Mouse (Mus musculus): ENCODE measurements at regions not wholly inside any gene's neighbourhood (a gene's known extent, or its start where the extent isn't known, plus 50 kb on each side); places are given as distances from the start of the nearest gene placed in this dataset.
"Not testable (repeated sequence)": the region's sequence is repeated elsewhere in the genome, so short reads cannot be mapped to it uniquely, and the experiment has no call there.

DNA sequence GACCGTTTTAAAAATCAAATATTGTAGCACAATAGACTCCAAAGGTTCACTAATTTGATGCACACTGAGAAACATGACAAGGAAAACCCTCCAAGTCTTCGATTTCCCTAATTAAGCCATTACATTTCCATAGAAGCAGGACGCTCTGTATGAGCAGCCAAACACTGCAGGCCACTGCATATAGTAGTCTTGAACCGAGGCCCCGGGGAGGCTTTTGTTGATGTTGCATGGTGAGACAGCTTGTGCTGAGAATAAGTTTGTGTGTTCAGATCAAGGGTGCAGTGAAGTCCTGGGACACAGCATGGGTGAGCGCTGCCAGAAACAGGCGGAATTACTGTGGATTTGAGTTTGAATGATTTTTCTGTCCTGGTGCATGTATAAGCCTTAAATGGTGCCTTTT is 154.9 kb upstream of the Rtl1 start:
- no peak for DNase-seq

GRCm38 (mm10) chr12:109764293-109764692 is 164.2 kb upstream of the Rtl1 start:
- no peak for DNase-seq

DNA sequence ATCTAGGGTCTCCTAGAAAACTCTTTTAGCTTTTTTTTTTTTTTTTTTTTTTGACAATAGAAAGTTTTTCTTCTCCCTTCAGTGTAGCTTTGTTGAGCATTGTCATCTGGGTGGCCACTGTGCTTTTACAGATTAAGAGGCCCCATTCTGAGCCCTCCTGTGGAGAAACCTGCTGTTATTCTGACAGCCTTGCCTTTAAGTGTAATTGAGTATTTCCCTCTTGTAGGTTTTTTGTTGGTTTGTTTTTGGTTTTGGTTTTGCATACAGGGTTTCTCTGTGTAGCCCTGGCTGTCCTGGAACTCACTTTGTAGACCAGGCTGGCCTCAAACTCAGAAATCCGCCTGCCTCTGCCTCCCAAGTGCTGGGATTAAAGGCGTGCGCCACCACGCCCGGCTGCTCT is 166.5 kb upstream of the Rtl1 start:
- DNase-seq = not testable (repeated sequence)

DNA sequence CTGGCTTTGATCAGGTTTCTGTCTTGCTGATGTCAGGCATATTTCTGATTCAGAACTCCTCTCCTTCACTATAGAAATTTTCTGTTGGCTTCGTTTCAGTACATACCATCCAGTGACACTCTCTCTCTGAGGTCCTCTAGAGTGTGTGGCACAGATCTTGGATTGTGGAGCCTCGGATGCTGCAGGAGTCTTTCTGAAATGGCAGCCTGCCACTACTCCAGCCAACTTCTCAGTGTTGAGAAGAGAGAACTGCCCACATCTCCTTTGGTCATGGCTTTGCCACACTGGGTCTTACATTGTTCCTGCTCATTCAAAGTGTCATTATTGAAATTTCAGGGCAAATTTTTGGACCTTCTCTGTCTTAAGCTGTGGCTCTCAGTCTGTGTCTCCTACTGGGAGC is 172.4 kb upstream of the Rtl1 start:
- DNase-seq = no peak

GRCm38 (mm10) chr12:109773909-109774313 is 173.8 kb upstream of the Rtl1 start:
- no peak for DNase-seq

DNA sequence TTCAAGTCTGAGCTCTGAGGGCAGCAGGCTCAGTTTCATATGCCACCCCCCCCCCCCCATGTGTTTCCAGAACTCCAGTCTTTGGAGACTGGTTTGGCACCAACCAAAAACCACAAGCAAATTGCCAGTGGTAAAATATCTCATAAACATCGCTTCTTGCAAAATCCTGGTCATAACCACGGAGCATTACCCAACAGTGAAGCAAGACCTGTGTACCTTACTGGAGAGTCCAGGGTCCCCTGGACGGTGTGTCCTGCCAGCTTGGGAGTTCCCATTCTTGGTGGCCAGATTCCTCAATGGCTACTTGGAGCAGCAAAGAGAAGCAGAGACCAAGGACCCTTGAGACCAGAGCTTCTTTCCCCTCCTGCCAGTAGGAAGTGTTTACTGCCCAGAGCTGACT is 198.7 kb upstream of the Rtl1 start:
- no peak for DNase-seq

GRCm38 (mm10) chr12:109799395-109799794 is 199.3 kb upstream of the Rtl1 start:
- DNase-seq = no peak

DNA sequence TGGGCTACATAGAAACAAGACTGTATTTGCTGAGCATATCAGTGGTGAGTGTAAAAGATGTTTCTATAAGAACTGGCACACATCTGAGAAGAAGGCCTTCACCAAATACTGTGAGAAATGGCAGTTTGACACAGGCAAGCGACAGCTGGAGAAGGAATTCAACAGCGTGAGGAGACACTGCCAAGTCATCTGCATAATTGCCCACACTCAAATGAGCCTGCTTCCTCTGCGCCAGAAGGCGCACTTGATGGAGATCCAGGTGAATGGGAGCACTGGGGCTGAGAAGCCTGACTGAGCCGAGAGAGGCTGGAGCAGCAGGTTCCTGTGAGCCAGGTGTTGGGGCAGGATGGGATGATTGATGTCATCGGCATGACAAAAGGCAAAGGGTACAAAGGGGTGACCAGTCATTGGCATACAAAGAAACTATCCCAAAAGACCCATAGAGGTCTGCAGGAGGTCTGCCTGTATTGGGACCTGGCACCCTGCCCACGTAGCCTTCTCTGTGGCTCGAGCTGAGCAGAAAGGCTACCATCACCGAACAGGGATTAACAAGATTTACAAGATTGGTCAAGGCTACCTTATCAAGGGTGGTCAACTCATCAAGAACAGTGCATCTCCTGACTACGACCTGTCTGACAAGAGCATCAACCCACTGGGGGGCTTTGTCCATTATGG is 227.2 kb upstream of the Rtl1 start:
- peak; percentile 14 for DNase-seq

DNA sequence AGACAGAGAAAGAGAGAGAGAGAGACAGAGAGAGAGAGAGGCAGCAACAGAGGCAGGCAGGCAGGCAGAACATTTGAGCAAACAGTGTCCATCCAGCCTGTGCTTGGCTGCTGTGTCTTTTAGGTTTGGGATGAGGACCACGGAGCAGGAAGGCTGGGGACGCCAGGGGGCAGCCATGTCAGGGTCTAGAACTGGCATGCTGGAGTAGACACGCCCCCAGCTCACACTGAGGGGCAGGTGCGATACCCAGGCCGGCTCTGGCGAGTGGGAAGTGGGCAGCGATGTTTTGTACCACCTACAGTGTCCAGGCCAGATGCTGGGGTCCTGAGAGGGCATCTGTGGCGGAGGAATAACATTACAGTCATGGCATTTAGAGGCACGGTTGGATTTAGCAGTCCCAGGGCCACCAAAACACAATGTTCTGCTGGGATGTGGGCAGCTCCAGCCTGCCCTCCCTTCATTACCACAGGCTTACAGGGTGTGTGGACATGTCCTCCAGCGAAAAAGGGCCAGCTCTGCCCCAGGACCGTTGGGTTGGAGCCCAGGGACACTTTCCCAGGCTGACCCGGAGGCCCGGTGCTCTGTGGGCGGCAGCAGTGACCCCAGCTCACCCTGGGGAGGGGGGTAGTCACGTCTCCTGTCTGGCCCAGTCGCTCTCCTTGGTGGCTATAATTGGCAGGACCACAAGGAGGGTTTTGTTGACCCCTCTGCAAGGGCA is 230.3 kb upstream of the Rtl1 start:
- peak; percentile 34 for DNase-seq

DNA sequence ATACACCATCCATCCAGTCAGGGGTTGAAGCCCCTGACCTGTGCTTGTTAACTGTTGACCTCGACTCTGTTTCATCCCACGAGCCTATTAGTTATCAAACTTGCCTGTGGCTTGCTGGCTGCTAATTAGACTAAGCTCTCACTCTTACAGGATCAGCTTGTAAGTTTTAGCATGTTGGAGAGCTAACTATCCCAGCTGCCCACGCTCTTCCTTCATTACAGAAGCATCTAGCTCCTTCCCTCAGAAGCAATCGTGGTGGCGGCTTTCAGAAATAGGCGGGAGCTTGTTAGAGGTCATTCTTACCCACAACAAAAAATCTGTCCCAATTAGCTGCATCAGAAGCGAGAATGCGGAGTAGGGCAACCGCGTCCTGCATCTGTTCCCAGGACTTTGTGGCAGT is 232.8 kb upstream of the Rtl1 start:
- DNase-seq = no peak

DNA sequence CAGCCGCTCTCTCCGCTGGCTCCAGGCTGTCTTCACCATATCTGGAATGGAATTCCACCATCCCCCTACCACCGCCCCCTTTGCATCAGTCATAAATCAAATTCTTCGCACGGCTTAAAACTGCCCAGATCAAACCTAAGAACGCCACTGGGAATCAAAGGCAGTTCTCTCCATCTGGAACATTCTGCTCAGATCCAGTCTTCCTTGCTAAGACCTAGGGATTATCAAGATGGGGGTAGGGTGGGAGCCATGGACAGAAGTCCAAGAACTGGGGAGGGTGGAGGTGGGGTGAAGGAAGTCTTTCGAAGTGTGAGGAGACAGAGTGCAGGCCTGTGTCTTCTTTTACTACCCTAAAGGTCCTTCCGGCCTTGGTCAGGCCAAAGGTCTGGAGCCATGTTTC is 236.4 kb upstream of the Rtl1 start:
- DNase-seq = no peak

DNA sequence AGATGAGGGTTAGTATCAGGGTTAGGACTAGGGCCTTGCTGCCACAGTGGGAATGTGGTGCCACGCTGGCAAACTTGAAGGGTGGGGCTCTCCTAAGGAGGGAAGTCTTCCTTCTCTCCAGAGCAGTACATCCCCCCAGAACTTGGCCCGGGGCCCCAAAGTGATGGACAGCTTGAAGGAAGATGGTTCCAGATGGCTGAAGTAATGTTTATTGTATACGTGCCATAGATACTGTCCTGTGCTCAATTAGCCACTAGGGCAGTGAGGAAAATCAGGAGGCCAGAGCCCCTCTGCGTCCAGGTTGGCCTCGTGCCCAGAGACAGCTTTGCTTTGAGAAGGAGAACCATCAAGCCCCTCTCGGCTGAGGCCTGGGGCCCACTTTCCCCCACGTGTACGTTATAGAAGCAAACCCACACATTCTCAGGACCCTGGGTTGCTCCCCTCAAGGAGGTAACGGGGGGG is 239.0 kb upstream of the Rtl1 start:
- DNase-seq = peak; percentile 33

GRCm38 (mm10) chr12:109839946-109840524 is 239.9 kb upstream of the Rtl1 start:
- DNase-seq = no peak

DNA sequence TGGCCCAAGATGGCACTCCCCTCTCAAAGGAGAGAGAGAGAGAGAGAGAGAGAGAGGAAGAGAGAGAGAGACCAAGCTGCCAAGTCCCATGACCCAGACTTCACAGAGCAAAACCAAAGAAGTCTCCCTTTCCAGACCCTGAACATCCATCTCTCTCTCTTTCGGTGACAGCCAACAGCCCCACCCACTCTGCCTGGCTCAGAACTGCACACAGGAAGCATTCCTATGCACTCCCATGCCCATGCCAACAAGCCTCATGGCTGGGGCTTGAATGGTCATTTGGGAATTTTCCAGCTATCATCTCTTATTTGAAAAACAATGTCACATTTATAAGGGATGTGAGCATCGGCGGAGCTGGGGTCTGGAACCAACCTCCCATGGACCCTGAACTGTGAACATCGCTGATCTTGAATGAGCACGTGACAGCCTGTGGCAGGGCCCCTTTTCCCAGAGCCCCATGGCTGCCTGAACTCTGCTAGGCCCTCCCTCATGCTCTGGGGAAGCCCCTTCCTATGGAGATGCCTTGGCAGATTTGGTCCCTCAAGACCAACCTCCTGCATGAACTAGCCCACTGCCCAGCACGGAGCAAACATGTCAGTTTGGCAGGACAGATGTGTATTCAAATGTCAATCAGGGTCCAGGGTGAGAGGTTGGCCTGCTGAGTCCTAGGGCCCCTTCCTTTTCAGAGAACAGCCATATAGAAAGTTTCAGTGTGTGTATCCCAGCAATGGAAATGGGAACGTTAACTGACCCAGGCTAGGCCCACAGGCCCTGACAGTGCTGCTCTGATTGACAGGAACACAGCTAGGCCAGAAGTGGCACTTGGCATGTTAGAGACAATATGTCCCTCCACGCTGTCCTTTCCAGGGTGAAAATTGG is 244.8 kb upstream of the Rtl1 start:
- DNase-seq = no peak

DNA sequence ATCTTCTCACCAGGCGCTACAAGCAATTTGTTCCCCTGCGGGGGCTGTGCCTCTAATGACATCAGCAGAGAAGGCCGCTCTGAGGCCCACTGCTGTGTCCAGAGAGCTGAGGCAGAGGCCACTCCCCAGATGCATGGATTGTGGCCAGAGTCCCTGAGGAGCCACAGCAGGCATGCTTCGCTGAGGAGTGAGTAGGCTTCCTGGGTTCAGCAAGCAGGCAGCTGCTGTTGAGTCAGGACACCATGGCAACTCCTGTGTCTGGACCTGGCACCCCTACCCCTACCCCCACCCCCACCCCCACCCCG is 245.4 kb upstream of the Rtl1 start:
- DNase-seq = no peak

DNA sequence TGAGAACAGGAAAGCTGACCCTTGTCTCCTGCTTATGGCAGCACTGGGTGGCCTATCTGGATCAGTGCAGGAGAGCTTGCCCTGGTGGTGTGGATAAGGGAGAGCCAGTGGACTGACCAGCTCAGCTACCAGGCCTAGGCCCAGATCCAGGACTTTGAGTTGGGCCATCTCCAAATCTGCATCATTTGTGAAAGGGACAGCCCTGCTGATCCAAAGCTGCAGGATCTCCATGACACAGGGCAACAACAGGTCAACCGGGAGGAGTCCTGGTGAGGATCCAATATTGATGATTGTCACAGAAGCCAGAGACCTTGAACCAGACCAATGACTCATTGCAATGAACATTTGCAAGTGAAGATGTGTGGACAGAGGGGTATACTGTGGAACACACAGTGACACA is 256.2 kb upstream of the Rtl1 start:
- DNase-seq = no peak

DNA sequence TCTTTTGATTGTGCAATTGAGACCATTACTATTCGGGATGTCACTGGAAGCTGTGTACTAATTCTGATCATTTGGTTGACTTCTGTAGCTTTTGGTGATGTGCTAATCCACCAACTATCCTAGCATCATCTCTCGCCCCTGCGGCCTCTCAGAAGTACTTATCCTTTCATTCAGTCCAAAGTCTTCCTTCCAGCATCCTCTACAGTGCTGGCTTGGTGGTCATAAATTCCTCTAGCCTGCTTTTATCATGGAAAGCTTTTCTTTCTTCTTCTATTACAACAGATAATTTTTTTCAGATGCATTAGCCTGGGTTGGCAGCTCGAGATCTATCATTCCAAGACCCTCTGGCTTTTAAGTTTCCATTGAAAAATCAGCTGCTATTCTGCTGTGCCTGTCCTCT is 257.6 kb upstream of the Rtl1 start:
- DNase-seq = no peak

DNA sequence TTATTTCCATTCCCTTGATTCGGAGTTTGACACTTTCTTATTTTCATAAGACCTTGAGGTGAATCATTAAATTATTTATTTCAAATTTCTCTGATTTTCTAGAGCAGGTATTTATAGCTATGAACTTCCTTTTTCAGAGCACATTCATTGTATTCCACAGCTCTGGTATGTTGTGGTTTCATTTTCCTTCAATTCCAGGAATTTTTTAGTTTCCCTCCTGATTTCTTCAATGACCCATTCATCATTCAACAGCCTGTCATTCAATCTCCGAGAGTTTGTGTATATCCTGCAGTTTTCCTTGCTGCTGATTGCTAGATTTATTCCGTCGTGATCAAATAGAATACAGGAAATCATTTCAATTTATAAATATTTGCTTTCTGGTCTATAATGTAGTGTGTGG is 264.7 kb upstream of the Rtl1 start:
- no peak for DNase-seq

- DNase-seq = no peak
Observed at GRCm38 (mm10) chr12:109871021-109871420, 270.9 kb upstream of the Rtl1 start.

GRCm38 (mm10) chr12:109874466-109874865 is 274.3 kb upstream of the Rtl1 start:
- DNase-seq = no peak

- DNase-seq = no peak
Observed at GRCm38 (mm10) chr12:109881108-109881507, 281.0 kb upstream of the Rtl1 start.

- no peak for DNase-seq
Observed at GRCm38 (mm10) chr12:109891206-109891605, 291.1 kb upstream of the Rtl1 start.

- no peak for DNase-seq
Observed at GRCm38 (mm10) chr12:109892834-109893233, 292.7 kb upstream of the Rtl1 start.

DNA sequence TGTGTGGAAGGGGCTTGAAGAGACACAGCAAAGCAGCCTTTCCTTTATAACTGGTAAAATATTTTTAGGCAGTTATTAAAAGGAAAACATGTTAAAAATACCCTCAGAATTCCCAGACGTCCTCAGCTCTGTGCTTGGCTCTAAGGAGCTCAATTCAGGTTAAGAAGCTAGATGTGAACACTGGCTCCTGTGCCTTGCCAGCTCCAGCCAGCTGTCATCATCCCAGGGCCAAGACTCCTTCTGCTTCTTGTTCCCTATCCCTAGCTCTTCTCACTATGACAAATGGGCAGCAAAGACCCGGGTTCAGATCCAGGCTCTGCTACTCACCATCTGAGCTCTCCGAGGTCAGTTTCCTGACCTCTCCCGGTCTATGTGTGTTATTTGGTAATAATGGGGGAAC is 293.5 kb upstream of the Rtl1 start:
- no peak for DNase-seq
